Mouse (Mus musculus) adrenal gland, postnatal 36 days (tissue): ENCODE results near the gene Rhbdf2. TPM values are rescaled to one million over a fixed set of nuclear protein-coding genes. Genes with fewer than 3 reads are reported as not detected.
"Not testable (repeated sequence)": the region's sequence is repeated elsewhere in the genome, so short reads cannot be mapped to it uniquely, and the experiment has no call there.

Experiments used
- DNase-seq, 2 experiments: peaks; one replicate each; pipeline ENCODE4 v3.0.0; 2021; ENCODE audit warnings: mixed read lengths in 1 of 2
- total RNA-seq, 2 experiments: library from RNA; stranded (reverse); gene quantifications; 2 replicates each; pipeline ENCODE4 v1.2.3; 2021

Gene Rhbdf2
- total RNA-seq, 2 experiments from 2014 or later: 12.5 to 17.5 TPM

GRCm38 (mm10) chr11:116618666-116619065, 8.2 kb downstream of the Rhbdf2 start:
- no peak for DNase-seq

GRCm38 (mm10) chr11:116617641-116618040, 9.2 kb downstream of the Rhbdf2 start:
- DNase-seq: peak in 1 of 2 experiments; percentile 42

- DNase-seq: no peak
These were observed 10.2 kb downstream of the Rhbdf2 start for GRCm38 (mm10) chr11:116616438-116617118.

GRCm38 (mm10) chr11:116615735-116616437, 10.9 kb downstream of the Rhbdf2 start:
- DNase-seq: peak; percentile 41 to 55

- DNase-seq: no peak
These were observed 13.6 kb downstream of the Rhbdf2 start for GRCm38 (mm10) chr11:116613234-116613633.

GRCm38 (mm10) chr11:116612554-116612953, 14.3 kb downstream of the Rhbdf2 start:
- DNase-seq: no peak

GRCm38 (mm10) chr11:116611883-116612282, 14.9 kb downstream of the Rhbdf2 start:
- no peak for DNase-seq

- DNase-seq: not testable (repeated sequence)
These were observed 15.7 kb downstream of the Rhbdf2 start for GRCm38 (mm10) chr11:116611168-116611567.

- no peak for DNase-seq
These were observed 16.7 kb downstream of the Rhbdf2 start for GRCm38 (mm10) chr11:116609965-116610630.

GRCm38 (mm10) chr11:116607717-116608116, 19.1 kb downstream of the Rhbdf2 start:
- no peak for DNase-seq

GRCm38 (mm10) chr11:116604097-116604496, 22.7 kb downstream of the Rhbdf2 start:
- DNase-seq: peak in 1 of 2 experiments; percentile 34

- peak in 1 of 2 experiments; percentile 54 for DNase-seq
These were observed 23.5 kb downstream of the Rhbdf2 start for GRCm38 (mm10) chr11:116603339-116603738.

GRCm38 (mm10) chr11:116602043-116602442, 24.8 kb downstream of the Rhbdf2 start:
- DNase-seq: no peak

GRCm38 (mm10) chr11:116601166-116601565, 25.7 kb downstream of the Rhbdf2 start:
- no peak for DNase-seq

- no peak for DNase-seq
These were observed 27.6 kb downstream of the Rhbdf2 start for GRCm38 (mm10) chr11:116599230-116599629.

GRCm38 (mm10) chr11:116598193-116598592, 28.6 kb downstream of the Rhbdf2 start:
- DNase-seq: no peak

GRCm38 (mm10) chr11:116596766-116597165, 30.1 kb downstream of the Rhbdf2 start:
- no peak for DNase-seq

GRCm38 (mm10) chr11:116593345-116593744, 33.5 kb downstream of the Rhbdf2 start:
- DNase-seq: no peak

GRCm38 (mm10) chr11:116592428-116592827, 34.4 kb downstream of the Rhbdf2 start:
- DNase-seq: peak; percentile 93

- DNase-seq: no peak
These were observed 35.2 kb downstream of the Rhbdf2 start for GRCm38 (mm10) chr11:116591621-116592020.

GRCm38 (mm10) chr11:116589574-116589973, 37.2 kb downstream of the Rhbdf2 start:
- DNase-seq: no peak

GRCm38 (mm10) chr11:116589020-116589531, 37.7 kb downstream of the Rhbdf2 start:
- no peak for DNase-seq
